Comparison of ENCODE assay signal across 8 mouse cellular contexts in genomic region chr16:62832481-62832880, GRCm38 (mm10). TPM values are rescaled to one million over a fixed set of nuclear protein-coding genes. Genes with fewer than 3 reads are reported as not detected.
DNase-seq lines count a peak whose midpoint lies in the region; ATAC-seq and TF ChIP-seq lines count a peak whose summit lies in the region.
"Had no signal": no experiment of that assay in that cellular context is flagged by ENCODE, and none has a peak within 500 bp of the region (broad histone marks: within the 10 kb centered on the region; RNA-seq: fewer than 3 reads in every experiment).

No protein-coding gene starts in this region.

- peak; percentile 40 for ATAC-seq in forebrain, postnatal 0 days
- ATAC-seq in midbrain, embryonic 11.5 days (ENCODE audit: low FRiP score), result peak; percentile 67
- ATAC-seq in stomach, embryonic 14.5 days (ENCODE audit: insufficient number of reproducible peaks, insufficient read depth, low FRiP score, low read depth), result 0 out of 2 replicates have a peak, but pooled peaks have one; percentile 46

- 12% methylated on average over 4 of the region's 4 CpGs for WGBS in forebrain, postnatal 0 days
- 14% methylated on average over 4 of the region's 4 CpGs for WGBS in midbrain, embryonic 11.5 days
- 11% methylated on average over 4 of the region's 4 CpGs for WGBS in stomach, embryonic 14.5 days

- no peak overlapping the region for H3K27ac ChIP-seq in forebrain, postnatal 0 days (ENCODE audit: low read depth, low read length)
- no peak overlapping the region for H3K27ac ChIP-seq in midbrain, embryonic 11.5 days (ENCODE audit: low read depth, low read length)
- no peak overlapping the region for H3K27ac ChIP-seq in stomach, embryonic 14.5 days (ENCODE audit: low read length)

- H3K36me3 ChIP-seq in forebrain, postnatal 0 days (ENCODE audit: insufficient read depth), result no peaks in the 10 kb centered on the region; the same call in 1 of the 2 replicates
- no peaks in the 10 kb centered on the region for H3K36me3 ChIP-seq in midbrain, embryonic 11.5 days (ENCODE audit: control insufficient read depth, insufficient read depth, low read length)
- no peaks in the 10 kb centered on the region for H3K36me3 ChIP-seq in stomach, embryonic 14.5 days (ENCODE audit: control insufficient read depth, insufficient read depth, low read length)

- no peaks in the 10 kb centered on the region for H3K4me1 ChIP-seq in forebrain, postnatal 0 days (ENCODE audit: insufficient read depth)
- no peaks in the 10 kb centered on the region for H3K4me1 ChIP-seq in midbrain, embryonic 11.5 days (ENCODE audit: control insufficient read depth, insufficient read depth, low read length)
- H3K4me1 ChIP-seq in stomach, embryonic 14.5 days (ENCODE audit: control insufficient read depth, insufficient read depth, low read length), result no peaks in the 10 kb centered on the region

- no peak overlapping the region for H3K4me2 ChIP-seq in forebrain, postnatal 0 days (ENCODE audit: low read depth)
- no peak overlapping the region for H3K4me2 ChIP-seq in midbrain, embryonic 11.5 days
- H3K4me2 ChIP-seq in stomach, embryonic 14.5 days (replicated peaks; ENCODE audit: low read depth, low read length), result no peak overlapping the region

- H3K9ac ChIP-seq in forebrain, postnatal 0 days, result no peak overlapping the region
- H3K9ac ChIP-seq in midbrain, embryonic 11.5 days (ENCODE audit: low read length), result no peak overlapping the region
- no peak overlapping the region for H3K9ac ChIP-seq in stomach, embryonic 14.5 days (replicated peaks; ENCODE audit: low read depth, low read length)

- no peak overlapping the region for H3K4me3 ChIP-seq in forebrain, postnatal 0 days (ENCODE audit: low read depth, low read length)
- no peak overlapping the region for H3K4me3 ChIP-seq in midbrain, embryonic 11.5 days (ENCODE audit: low read depth, low read length)
- no peak overlapping the region for H3K4me3 ChIP-seq in stomach, embryonic 14.5 days (ENCODE audit: low read depth, low read length)

- peak; percentile 56 for DNase-seq in 416B (ENCODE audit: low read depth)
- DNase-seq in CD4-positive, CD25-positive, alpha-beta regulatory T cell, adult 2 months (ENCODE audit: low read depth, low spot score), result peak; percentile 79
- DNase-seq in c-Kit-negative CD71-positive TER-119-positive erythroid progenitor cells, embryonic 14.5 days (ENCODE audit: low read depth, low spot score), result peak; percentile 22
- DNase-seq in forebrain, postnatal 0 days, result no peak
- peak; percentile 15 to 45 for DNase-seq in kidney, adult 8-10 months
- DNase-seq in midbrain, embryonic 11.5 days (ENCODE audit: low spot score, missing footprints), result peak; percentile 91

- H3K27me3 ChIP-seq in forebrain, postnatal 0 days (ENCODE audit: insufficient read depth, low read length), result no peaks in the 10 kb centered on the region
- no peaks in the 10 kb centered on the region for H3K27me3 ChIP-seq in midbrain, embryonic 11.5 days (ENCODE audit: control insufficient read depth, insufficient read depth, low read length)
- no peaks in the 10 kb centered on the region for H3K27me3 ChIP-seq in stomach, embryonic 14.5 days (ENCODE audit: control insufficient read depth, insufficient read depth, low read length)

- TF ChIP-seq CTCF in forebrain, postnatal 0 days (IDR thresholded peaks at IDR 0.05; ENCODE audit: low read depth), result peak; percentile 67

- no peaks in the 10 kb centered on the region for H3K9me3 ChIP-seq in forebrain, postnatal 0 days (ENCODE audit: low read length)
- no peaks in the 10 kb centered on the region for H3K9me3 ChIP-seq in midbrain, embryonic 11.5 days (ENCODE audit: control insufficient read depth, low read length)
- no peaks in the 10 kb centered on the region for H3K9me3 ChIP-seq in stomach, embryonic 14.5 days (ENCODE audit: control insufficient read depth, low read depth, low read length)

RNA-seq across cellular contexts. Expression of gene Arl13b, which starts 14.4 kb away (rescaled TPM):
- 21.0 and 21.4 TPM in 2 replicates for total RNA-seq in forebrain, postnatal 0 days (2014; rRNA removed)
- 14.1 and 17.0 TPM in 2 replicates for polyA plus RNA-seq in forebrain, postnatal 0 days (2015; fragmentation: Nextera tagmentation; extraction: Ambion mirVana)
- polyA plus RNA-seq in midbrain, embryonic 11.5 days (2014; fragmentation: Nextera tagmentation; extraction: Ambion mirVana), result 15.2 and 17.0 TPM in 2 replicates
- polyA plus RNA-seq in stomach, embryonic 14.5 days (2014; fragmentation: Nextera tagmentation; extraction: Ambion mirVana), result 20.7 and 24.3 TPM in 2 replicates

RNA-seq across cellular contexts. Expression of gene Stx19, which starts 18.0 kb away (rescaled TPM):
- total RNA-seq in forebrain, postnatal 0 days (2014; rRNA removed), result 0.14 TPM in 1 of 2 replicates, not detected in the other
- 0.08 TPM in 1 of 2 replicates, not detected in the other for polyA plus RNA-seq in forebrain, postnatal 0 days (2015; fragmentation: Nextera tagmentation; extraction: Ambion mirVana)
- 0.07 and 0.37 TPM in 2 replicates for polyA plus RNA-seq in midbrain, embryonic 11.5 days (2014; fragmentation: Nextera tagmentation; extraction: Ambion mirVana)
- 5.6 TPM in 2 replicates for polyA plus RNA-seq in stomach, embryonic 14.5 days (2014; fragmentation: Nextera tagmentation; extraction: Ambion mirVana)
- total RNA-seq: gastrocnemius, postnatal 4 days had no signal

RNA-seq across cellular contexts. Expression of gene Pros1, which starts 21.6 kb away (rescaled TPM):
- 8.3 and 11.4 TPM in 2 replicates for total RNA-seq in forebrain, postnatal 0 days (2014; rRNA removed)
- 7.2 and 9.3 TPM in 2 replicates for polyA plus RNA-seq in forebrain, postnatal 0 days (2015; fragmentation: Nextera tagmentation; extraction: Ambion mirVana)
- polyA plus RNA-seq in midbrain, embryonic 11.5 days (2014; fragmentation: Nextera tagmentation; extraction: Ambion mirVana), result 19.5 and 23.0 TPM in 2 replicates
- 31.8 and 33.2 TPM in 2 replicates for polyA plus RNA-seq in stomach, embryonic 14.5 days (2014; fragmentation: Nextera tagmentation; extraction: Ambion mirVana)

RNA-seq across cellular contexts. Expression of gene Nsun3, which starts 45.9 kb away (rescaled TPM):
- 12.2 and 27.4 TPM in 2 replicates for total RNA-seq in forebrain, postnatal 0 days (2014; rRNA removed)
- 7.3 and 10.8 TPM in 2 replicates for polyA plus RNA-seq in forebrain, postnatal 0 days (2015; fragmentation: Nextera tagmentation; extraction: Ambion mirVana)
- polyA plus RNA-seq in midbrain, embryonic 11.5 days (2014; fragmentation: Nextera tagmentation; extraction: Ambion mirVana), result 10.0 and 11.6 TPM in 2 replicates
- 10.0 and 10.7 TPM in 2 replicates for polyA plus RNA-seq in stomach, embryonic 14.5 days (2014; fragmentation: Nextera tagmentation; extraction: Ambion mirVana)
